Mouse (Mus musculus): ENCODE measurements around the gene Ttc22.

DNA sequence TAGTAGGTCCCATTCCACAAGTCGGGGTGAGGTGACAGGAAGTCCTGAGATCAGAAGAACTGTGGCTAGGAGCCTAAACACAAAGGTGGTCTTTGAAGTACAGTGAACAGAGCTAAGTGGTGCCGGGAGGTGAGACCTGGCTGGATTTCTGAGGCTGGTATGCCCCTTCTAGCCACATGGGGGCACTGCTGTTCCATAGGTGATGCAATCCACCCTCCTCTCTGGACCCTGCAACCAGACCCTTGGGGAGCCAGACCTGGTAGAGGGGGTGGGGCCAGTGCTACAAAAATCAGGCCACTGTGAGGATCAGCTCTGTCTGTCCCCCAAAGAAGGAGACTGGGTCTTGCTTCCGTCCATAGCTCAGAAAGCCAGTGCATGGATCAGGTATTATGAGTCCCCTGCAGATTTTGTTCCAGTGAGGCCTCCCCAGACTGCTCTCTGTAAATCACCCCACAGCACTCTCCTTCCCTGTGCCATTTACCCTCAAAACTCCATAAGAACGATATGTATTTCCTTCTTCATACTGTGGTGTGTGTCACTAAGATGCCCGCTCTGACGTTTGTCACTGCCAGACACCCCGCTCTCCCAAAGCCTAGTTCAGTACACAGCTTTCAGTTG lies 7.9 kb upstream of the Ttc22 start:
- no peak for TF ChIP-seq GATA1 (IDR thresholded peaks at IDR 0.05; ENCODE audit: low read length)
- no peak for TF ChIP-seq TAL1 (IDR thresholded peaks at IDR 0.05; ENCODE audit: low read length)
